Mouse (Mus musculus) left cerebral cortex, postnatal 14 days (tissue): Measurements from ENCODE around the gene Thsd7a. TPM values are rescaled to one million over a fixed set of nuclear protein-coding genes. Genes with fewer than 3 reads are reported as not detected.

Source experiments
- DNase-seq, 2 experiments: peaks; one replicate each; pipeline ENCODE4 v3.0.0; 2021 to 2022; ENCODE audit warnings: low spot score in 2 of 2, mixed read lengths in 1 of 2
- intact Hi-C: fragments of 180-260 bp; cut with DNase I; formaldehyde crosslinking; loops from one replicate; pipeline ENCODE4 v1.15.1; 2025
- total RNA-seq, 2 experiments: library from RNA; stranded (reverse); gene quantifications; 2 replicates each; pipeline ENCODE4 v1.2.3; 2021

Thsd7a gene
- total RNA-seq, 2 experiments from 2014 or later = 48.0 to 58.4 TPM

GRCm38 (mm10) chr6:12336590-12337584 lies 412.3 kb downstream of the Thsd7a start:
- no peak for DNase-seq
- intact Hi-C loops = no loop called here

DNA sequence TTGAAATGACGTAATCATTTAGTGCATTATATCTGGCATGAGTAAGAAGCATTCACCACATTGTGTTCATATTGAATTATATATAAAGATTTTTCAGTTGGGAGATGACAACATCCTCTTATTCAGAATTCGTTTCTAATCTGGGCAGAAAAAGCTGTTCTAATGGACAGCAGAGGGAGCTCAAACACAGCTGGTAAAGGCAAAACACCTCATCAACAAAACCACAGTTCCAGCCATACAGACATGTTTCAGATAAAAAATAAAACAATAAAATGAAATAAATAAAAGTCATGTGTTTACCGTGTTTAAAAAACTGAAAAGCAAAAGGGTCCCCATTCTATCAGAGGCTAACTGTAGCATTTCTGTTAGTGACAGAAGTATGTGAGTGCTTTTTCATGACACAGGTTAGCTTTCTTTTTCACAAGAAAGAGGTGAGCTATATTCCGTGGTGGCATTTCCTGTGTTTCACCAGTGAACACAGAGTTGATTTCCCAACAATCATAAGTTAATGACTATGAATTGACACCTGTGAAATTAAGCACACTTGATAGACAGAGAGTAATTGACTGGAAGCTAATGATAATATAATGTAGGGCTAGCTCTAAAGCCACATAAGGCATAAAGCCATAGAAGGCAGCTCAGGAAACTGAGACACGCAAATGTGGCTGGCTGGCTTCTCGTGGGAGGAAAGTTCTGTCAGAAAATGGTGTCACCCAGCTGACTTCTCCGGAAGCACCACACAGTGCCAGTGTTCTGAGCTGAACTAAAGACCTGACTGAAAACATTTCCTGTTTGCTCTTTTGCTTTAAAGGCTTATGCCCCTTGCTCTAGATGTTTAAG lies 433.9 kb downstream of the Thsd7a start:
- intact Hi-C loops = loop anchor here (5.0 kb wide), 2 partner anchors 837 to 967 kb away; no protein-coding TSS in a partner anchor
- DNase-seq = peak; percentile 43 to 56

DNA sequence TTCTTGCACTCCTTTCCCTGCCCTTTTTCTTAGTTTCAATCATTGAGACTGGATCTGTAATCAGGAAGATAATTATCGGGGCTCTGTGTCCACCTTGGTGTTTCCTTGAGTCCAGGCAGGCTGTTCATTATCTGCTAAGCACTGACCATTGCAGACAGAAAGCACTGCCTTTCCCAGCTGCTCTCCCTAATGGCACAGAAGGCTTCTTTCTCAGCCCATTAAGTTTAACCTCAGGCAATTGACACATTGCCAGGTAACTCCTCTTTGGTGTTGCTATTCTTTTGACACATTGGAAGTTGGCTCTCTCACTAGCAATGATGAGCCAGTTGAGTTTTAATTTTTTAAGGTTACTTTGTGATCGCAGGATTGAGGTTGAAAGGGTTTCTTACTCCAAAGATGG lies 441.7 kb downstream of the Thsd7a start:
- no peak for DNase-seq
- intact Hi-C loops = no loop called here

- DNase-seq = no peak
- intact Hi-C loops = no loop called here
These were observed 486.4 kb downstream of the Thsd7a start for GRCm38 (mm10) chr6:12262641-12263400.
